In the genomic region with DNA sequence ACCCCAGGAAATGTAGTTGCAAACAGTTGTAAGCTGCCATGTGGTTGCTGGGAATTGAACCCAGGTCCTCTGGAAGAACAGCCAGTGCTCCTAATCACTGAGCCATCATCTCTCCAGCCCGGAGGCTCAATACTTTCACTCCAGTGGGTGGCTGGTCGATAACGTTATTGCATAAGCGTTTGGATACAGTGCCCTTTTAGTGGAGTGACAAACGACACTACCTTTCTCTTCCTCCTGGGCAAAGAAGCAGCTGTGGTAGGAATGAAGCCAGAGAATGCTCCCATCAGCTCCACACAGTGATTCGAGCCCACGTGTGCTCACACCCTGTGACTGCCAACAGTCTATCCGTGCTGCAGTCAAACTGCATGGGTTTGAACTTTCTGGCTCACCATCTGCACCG, we compare ENCODE assay signal across 8 mouse cellular contexts. TPM values are rescaled to one million over a fixed set of nuclear protein-coding genes. Genes with fewer than 3 reads are reported as not detected.
DNase-seq lines count a peak whose midpoint lies in the region; ATAC-seq and TF ChIP-seq lines count a peak whose summit lies in the region.

No protein-coding gene starts in this region.

- peak overlapping the region; percentile 82 for H3K4me3 ChIP-seq in C2C12 (ENCODE audit: insufficient read depth, poor library complexity, severe bottlenecking)
- H3K4me3 ChIP-seq in forebrain, embryonic 14.5 days (ENCODE audit: low read depth, low read length), result peak overlapping the region; percentile 59
- peak overlapping the region; percentile 59 to 89; a peak in 3 of 4 replicates for H3K4me3 ChIP-seq in liver, embryonic 14.5 days (ENCODE audit: insufficient read depth in 1 of 2, low read depth in 2 of 2, low read length in 2 of 2)

- H3K9me3 ChIP-seq in forebrain, embryonic 14.5 days (replicated peaks; ENCODE audit: control insufficient read depth, low read length), result no peaks in the 10 kb centered on the region
- no peaks in the 10 kb centered on the region for H3K9me3 ChIP-seq in liver, embryonic 14.5 days (ENCODE audit: control insufficient read depth, low read length)

- H3K4me1 ChIP-seq in forebrain, embryonic 14.5 days (ENCODE audit: control insufficient read depth, insufficient read depth, low read length), result peaks cover 16% of the 10 kb centered on the region
- peaks cover 0 to 21% of the 10 kb centered on the region in 2 experiments; a peak in 3 of 4 replicates for H3K4me1 ChIP-seq in liver, embryonic 14.5 days (replicated peaks; ENCODE audit: control insufficient read depth in 2 of 2, insufficient read depth in 2 of 2, low read length in 1 of 2)

- peak; percentile 28 for DNase-seq in cerebellum, adult 9-11 months
- DNase-seq in cerebellum, adult 18-20 months, result no peak
- DNase-seq in forebrain, embryonic 14.5 days (ENCODE audit: low spot score), result no peak
- DNase-seq in liver, embryonic 14.5 days (ENCODE audit: low read depth in 3 of 3, low spot score in 3 of 3), result no peak
- no peak for DNase-seq in right cerebral cortex, postnatal 4 days
- no peak for DNase-seq in embryo, embryonic 10.5 days (ENCODE audit: low spot score)
- no peak for DNase-seq in embryo, embryonic 9.5 days (ENCODE audit: extremely low spot score)

- H3K4me2 ChIP-seq in forebrain, embryonic 14.5 days (ENCODE audit: low read length), result peak overlapping the region; percentile 80
- peak overlapping the region; percentile 75 for H3K4me2 ChIP-seq in liver, embryonic 14.5 days (ENCODE audit: low read depth)

- TF ChIP-seq EP300 in liver, embryonic 14.5 days (IDR thresholded peaks at IDR 0.05; ENCODE audit: low read depth), result no peak

- H3K27me3 ChIP-seq in C2C12 (ENCODE audit: control insufficient read depth, insufficient read depth, insufficient read length), result no peaks in the 10 kb centered on the region
- H3K27me3 ChIP-seq in forebrain, embryonic 14.5 days (replicated peaks; ENCODE audit: control insufficient read depth, insufficient read depth, low read length), result no peaks in the 10 kb centered on the region; the same call in 1 of the 2 replicates
- no peaks in the 10 kb centered on the region for H3K27me3 ChIP-seq in liver, embryonic 14.5 days (ENCODE audit: control insufficient read depth, insufficient read depth, low read length)

- H3K9ac ChIP-seq in forebrain, embryonic 14.5 days (ENCODE audit: low read length), result peak overlapping the region; percentile 70
- no peak overlapping the region for H3K9ac ChIP-seq in liver, embryonic 14.5 days (replicated peaks)

- WGBS in forebrain, embryonic 14.5 days, result 79% methylated on average over 9 of the region's 9 CpGs
- whole genome bisulfite sequencing in liver, embryonic 14.5 days (ENCODE audit: insufficient replicate concordance), result 52% methylated on average over 9 of the region's 9 CpGs

- no peak for ATAC-seq in forebrain, embryonic 14.5 days
- ATAC-seq in liver, embryonic 14.5 days (ENCODE audit: insufficient read depth), result no peak

- H3K36me3 ChIP-seq in C2C12 (ENCODE audit: control insufficient read depth, insufficient read depth), result peaks cover 23% of the 10 kb centered on the region
- peaks cover 25% of the 10 kb centered on the region for H3K36me3 ChIP-seq in forebrain, embryonic 14.5 days (ENCODE audit: control insufficient read depth, insufficient read depth, low read length)
- peaks cover 16% of the 10 kb centered on the region for H3K36me3 ChIP-seq in liver, embryonic 14.5 days (replicated peaks; ENCODE audit: control insufficient read depth, insufficient read depth, low read depth)

- H3K79me2 ChIP-seq in C2C12 (ENCODE audit: control insufficient read depth, insufficient read depth), result peaks cover 28% of the 10 kb centered on the region

- TF ChIP-seq CTCF in C2C12 (IDR thresholded peaks at IDR 0.05; ENCODE audit: control insufficient read depth, insufficient read depth, insufficient read length), result no peak
- no peak for TF ChIP-seq CTCF in liver, embryonic 14.5 days (IDR thresholded peaks at IDR 0.05; ENCODE audit: low read depth)

- no peak overlapping the region for H3ac ChIP-seq in C2C12 (ENCODE audit: control insufficient read depth, insufficient read length, low read depth)

- no peak overlapping the region for H3K27ac ChIP-seq in forebrain, embryonic 14.5 days (ENCODE audit: low read depth, low read length)
- H3K27ac ChIP-seq in liver, embryonic 14.5 days, result no peak overlapping the region

- peaks cover 9% of the 10 kb centered on the region for H3K79me3 ChIP-seq in C2C12 (ENCODE audit: low read depth)

TF ChIP-seq in C2C12, 6 proteins besides CTCF, POLR2A, EP300 and RAD21:
- TF ChIP-seq MYOD1 (IDR thresholded peaks at IDR 0.05; ENCODE audit: control insufficient read depth, insufficient read length, low read depth), result no peak

RNA-seq across cellular contexts. Expression of gene Tspan31, which starts 1.1 kb away (rescaled TPM):
- 118 TPM for polyA plus RNA-seq in C2C12 (2012; fragmentation: generic; extraction: Trizol)
- polyA plus RNA-seq in forebrain, embryonic 14.5 days (2014; fragmentation: Nextera tagmentation; extraction: Ambion mirVana), result 36.7 and 44.5 TPM in 2 replicates
- polyA plus RNA-seq in liver, embryonic 14.5 days (2012; rRNA removed), result 35.8 and 41.8 TPM in 2 replicates
- polyA plus RNA-seq in liver, embryonic 14.5 days (2014; fragmentation: Nextera tagmentation; extraction: Ambion mirVana), result 18.9 and 23.8 TPM in 2 replicates

RNA-seq across cellular contexts. Expression of gene Agap2, which starts 3.9 kb away (rescaled TPM):
- polyA plus RNA-seq in C2C12 (2012; fragmentation: generic; extraction: Trizol), result 3.2 TPM
- 3.9 and 4.7 TPM in 2 replicates for polyA plus RNA-seq in forebrain, embryonic 14.5 days (2014; fragmentation: Nextera tagmentation; extraction: Ambion mirVana)
- 3.0 and 3.7 TPM in 2 replicates for polyA plus RNA-seq in liver, embryonic 14.5 days (2012; rRNA removed)
- polyA plus RNA-seq in liver, embryonic 14.5 days (2014; fragmentation: Nextera tagmentation; extraction: Ambion mirVana), result 0.57 and 0.59 TPM in 2 replicates

RNA-seq across cellular contexts. Expression of gene Cdk4, which starts 7.9 kb away (rescaled TPM):
- polyA plus RNA-seq in C2C12 (2012; fragmentation: generic; extraction: Trizol), result 714 TPM
- 1,959 and 2,468 TPM in 2 replicates for polyA plus RNA-seq in forebrain, embryonic 14.5 days (2014; fragmentation: Nextera tagmentation; extraction: Ambion mirVana)
- 175 and 221 TPM in 2 replicates for polyA plus RNA-seq in liver, embryonic 14.5 days (2012; rRNA removed)
- polyA plus RNA-seq in liver, embryonic 14.5 days (2014; fragmentation: Nextera tagmentation; extraction: Ambion mirVana), result 519 and 576 TPM in 2 replicates

RNA-seq across cellular contexts. Expression of gene March9, which starts 11.2 kb away (rescaled TPM):
- 3.0 TPM for polyA plus RNA-seq in C2C12 (2012; fragmentation: generic; extraction: Trizol)
- polyA plus RNA-seq in forebrain, embryonic 14.5 days (2014; fragmentation: Nextera tagmentation; extraction: Ambion mirVana), result 8.2 and 8.8 TPM in 2 replicates
- 0.07 and 0.12 TPM in 2 replicates for polyA plus RNA-seq in liver, embryonic 14.5 days (2012; rRNA removed)
- not detected in 2 replicates for polyA plus RNA-seq in liver, embryonic 14.5 days (2014; fragmentation: Nextera tagmentation; extraction: Ambion mirVana)

RNA-seq across cellular contexts. Expression of gene Cyp27b1, which starts 23.2 kb away (rescaled TPM):
- polyA plus RNA-seq in C2C12 (2012; fragmentation: generic; extraction: Trizol), result 0.20 TPM
- 0.09 TPM in 1 of 2 replicates, not detected in the other for polyA plus RNA-seq in forebrain, embryonic 14.5 days (2014; fragmentation: Nextera tagmentation; extraction: Ambion mirVana)
- polyA plus RNA-seq in liver, embryonic 14.5 days (2012; rRNA removed), result 0.07 and 0.08 TPM in 2 replicates
- not detected in 2 replicates for polyA plus RNA-seq in liver, embryonic 14.5 days (2014; fragmentation: Nextera tagmentation; extraction: Ambion mirVana)
